10 mouse cellular contexts compared by ENCODE assay signal in the genomic region with DNA sequence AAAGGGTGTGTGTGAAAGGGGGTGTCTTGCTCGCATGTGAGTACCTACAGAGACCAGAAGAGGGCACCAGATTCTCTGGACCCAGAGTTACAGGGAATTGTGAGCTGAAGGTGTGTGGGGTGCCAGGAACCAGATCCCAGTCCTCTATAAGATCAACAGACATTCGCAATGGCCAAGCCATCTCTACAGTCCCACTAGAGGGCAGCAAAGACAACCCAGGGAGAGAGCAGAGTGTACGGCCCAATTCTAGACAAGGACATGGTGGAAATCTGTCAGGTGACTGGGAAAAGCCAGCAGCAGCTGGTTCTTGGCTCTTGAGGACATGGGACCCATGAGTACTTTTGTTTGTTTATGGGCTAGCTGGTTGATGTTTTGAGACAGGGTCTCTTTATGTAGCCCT. TPM values are rescaled to one million over a fixed set of nuclear protein-coding genes. Genes with fewer than 3 reads are reported as not detected.
A peak's percentile ranks its signal among the peaks of the same experiment; 100 is the strongest.
DNase-seq lines count a peak whose midpoint lies in the region; ATAC-seq and TF ChIP-seq lines count a peak whose summit lies in the region.
"Had no signal": no experiment of that assay in that cellular context is flagged by ENCODE, and none has a peak within 500 bp of the region (broad histone marks: within the 10 kb centered on the region; RNA-seq: fewer than 3 reads in every experiment).

No protein-coding gene starts in this region.

- no peak overlapping the region for H3K27ac ChIP-seq in gastrocnemius, adult 2 months
- H3K27ac ChIP-seq in liver, embryonic 12.5 days, result no peak overlapping the region
- H3K27ac ChIP-seq: limb, embryonic 15.5 days had no signal

- no peak overlapping the region for H3K4me2 ChIP-seq in liver, embryonic 12.5 days
- H3K4me2 ChIP-seq: limb, embryonic 15.5 days had no signal

- in situ Hi-C loops in Patski (cut with MboI; ENCODE audit: low pct_unique_long_range_greater_than_20kb), result loop anchor here (5.0 to 25.0 kb wide), 2 partner anchors 181 to 381 kb away; partner anchors contain the start of gene Bpifb5

- DNase-seq in gastrocnemius, adult 2 months, result peak; percentile 43
- DNase-seq in gastrocnemius, postnatal 10 days, result no peak
- peak; percentile 57 for DNase-seq in A20 (ENCODE audit: low read depth, low spot score)
- no peak for DNase-seq in Patski (ENCODE audit: low read depth, low spot score)
- peak; percentile 28 to 68 for DNase-seq in thymus, postnatal 10 days (ENCODE audit: low spot score in 2 of 2)
- no peak for DNase-seq in neural tube, embryonic 10.5 days (ENCODE audit: extremely low spot score, low spot score)
- DNase-seq in gastrocnemius, adult 8-10 months (ENCODE audit: low spot score in 2 of 2), result no peak

- no peak overlapping the region for H3K9ac ChIP-seq in liver, embryonic 12.5 days
- H3K9ac ChIP-seq: limb, embryonic 15.5 days had no signal

- H3K36me3 ChIP-seq in liver, embryonic 12.5 days, result peaks cover 56% of the 10 kb centered on the region

- CTCF ChIA-PET in Patski (lab: Charles Lee), result interaction anchor here (1.1 kb wide), 1 partner anchor 13 kb away, joined by 3 read pairs; no protein-coding TSS in a partner anchor

- no peaks in the 10 kb centered on the region for H3K27me3 ChIP-seq in Patski
- no peaks in the 10 kb centered on the region for H3K27me3 ChIP-seq in liver, embryonic 12.5 days (replicated peaks)
- H3K27me3 ChIP-seq: limb, embryonic 15.5 days had no signal

- no peak for ATAC-seq in Patski
- ATAC-seq in liver, embryonic 12.5 days, result 0 out of 2 replicates have a peak, but pooled peaks have one; percentile 52

- no peaks in the 10 kb centered on the region for H3K4me1 ChIP-seq in liver, embryonic 12.5 days
- H3K4me1 ChIP-seq: limb, embryonic 15.5 days had no signal

- intact Hi-C loops in gastrocnemius, adult 2 months (cut with DNase I), result loop anchor here (2.0 kb wide), 1 partner anchor 20 kb away; the partner anchor contains the start of genes 4930519P11Rik and Zfp341

- POLR2A ChIA-PET in Patski (lab: Charles Lee), result no interaction called here

- WGBS in liver, embryonic 12.5 days (ENCODE audit: insufficient replicate concordance), result 51% methylated on average over 3 of the region's 3 CpGs

- no peak overlapping the region for H3K4me3 ChIP-seq in gastrocnemius, adult 2 months
- H3K4me3 ChIP-seq in liver, embryonic 12.5 days, result no peak overlapping the region
- H3K4me3 ChIP-seq: limb, embryonic 15.5 days had no signal

- peak; percentile 73 for TF ChIP-seq CTCF in gastrocnemius, adult 2 months (IDR thresholded peaks at IDR 0.05)
- peak; percentile 68 for TF ChIP-seq CTCF in Patski (IDR thresholded peaks at IDR 0.05)

- 0 out of 2 replicates have a peak, but pooled peaks cover 3% of the 10 kb centered on the region for H3K9me3 ChIP-seq in liver, embryonic 12.5 days (replicated peaks)
- H3K9me3 ChIP-seq: limb, embryonic 15.5 days had no signal

RNA-seq across cellular contexts. Expression of gene Pxmp4, which starts 10.5 kb away (rescaled TPM):
- 10 to 100 TPM; 10.1 to 15.8 TPM for total RNA-seq in gastrocnemius, adult 2 months (2021)
- 10 to 100 TPM; 15.1 to 16.1 TPM for total RNA-seq in gastrocnemius, postnatal 10 days (2021)
- 17.0 TPM for polyA plus RNA-seq in Patski (2021)
- polyA plus RNA-seq in liver, embryonic 12.5 days (2016; fragmentation: Nextera tagmentation; extraction: Ambion mirVana), result 24.5 and 26.1 TPM in 2 replicates
- 10 to 100 TPM; 10.1 to 13.4 (median 12.2) TPM for total RNA-seq in gastrocnemius, adult 8-10 months (2022)

RNA-seq across cellular contexts. Expression of gene Zfp341, which starts 20.1 kb away (rescaled TPM):
- total RNA-seq in gastrocnemius, adult 2 months (2021), result 1 to 10 TPM; 2.6 to 3.5 TPM
- total RNA-seq in gastrocnemius, postnatal 10 days (2021), result 1 to 10 TPM; 1.8 to 2.3 TPM
- polyA plus RNA-seq in Patski (2021), result 3.1 TPM
- polyA plus RNA-seq in liver, embryonic 12.5 days (2016; fragmentation: Nextera tagmentation; extraction: Ambion mirVana), result 2.2 TPM in 2 replicates
- total RNA-seq in gastrocnemius, adult 8-10 months (2022), result 1 to 10 TPM; 2.4 to 3.1 (median 2.9) TPM

RNA-seq across cellular contexts. Expression of gene 4930519P11Rik, which starts 20.2 kb away (rescaled TPM):
- total RNA-seq in gastrocnemius, adult 2 months (2021), result not detected
- not detected for total RNA-seq in gastrocnemius, postnatal 10 days (2021)
- 0.13 TPM for polyA plus RNA-seq in Patski (2021)
- 0.45 TPM in 1 of 2 replicates, not detected in the other for polyA plus RNA-seq in liver, embryonic 12.5 days (2016; fragmentation: Nextera tagmentation; extraction: Ambion mirVana)
- not detected for total RNA-seq in gastrocnemius, adult 8-10 months (2022)
- polyA plus RNA-seq: stomach, embryonic 14.5 days had no signal

RNA-seq across cellular contexts. Expression of gene E2f1, which starts 23.3 kb away (rescaled TPM):
- under 1 TPM; 0.28 to 0.64 TPM for total RNA-seq in gastrocnemius, adult 2 months (2021)
- 1 to 10 TPM; 6.3 to 8.7 TPM for total RNA-seq in gastrocnemius, postnatal 10 days (2021)
- 17.7 TPM for polyA plus RNA-seq in Patski (2021)
- 27.0 and 27.4 TPM in 2 replicates for polyA plus RNA-seq in liver, embryonic 12.5 days (2016; fragmentation: Nextera tagmentation; extraction: Ambion mirVana)
- total RNA-seq in gastrocnemius, adult 8-10 months (2022), result under 1 TPM in 3 of 4 experiments, not detected in 1; 0.13 to 0.34 (median 0.27) TPM

RNA-seq across cellular contexts. Expression of gene Necab3, which starts 34.3 kb away (rescaled TPM):
- under 1 TPM; 0.33 to 0.36 TPM for total RNA-seq in gastrocnemius, adult 2 months (2021)
- total RNA-seq in gastrocnemius, postnatal 10 days (2021), result under 1 TPM; 0.73 to 0.79 TPM
- polyA plus RNA-seq in Patski (2021), result 0.65 TPM
- 1.0 and 1.3 TPM in 2 replicates for polyA plus RNA-seq in liver, embryonic 12.5 days (2016; fragmentation: Nextera tagmentation; extraction: Ambion mirVana)
- total RNA-seq in gastrocnemius, adult 8-10 months (2022), result under 1 TPM; 0.29 to 0.48 (median 0.36) TPM

Comparison
In these comparisons a context has a peak if more than half of its experiments do, and no peak if none do; other contexts are left out.
1. DNase-seq: peak in gastrocnemius, adult 2 months (single experiment), A20 (single experiment) and thymus, postnatal 10 days (2 of 2); none in gastrocnemius, postnatal 10 days (single experiment), Patski (single experiment), neural tube, embryonic 10.5 days (single experiment) and gastrocnemius, adult 8-10 months (0 of 2).